Mouse (Mus musculus): ENCODE results near the gene Itga7. TPM values are rescaled to one million over a fixed set of nuclear protein-coding genes. Genes with fewer than 3 reads are reported as not detected.

The Itga7 gene
- polyA plus RNA-seq, 1 experiment, result 16.9 TPM

DNA sequence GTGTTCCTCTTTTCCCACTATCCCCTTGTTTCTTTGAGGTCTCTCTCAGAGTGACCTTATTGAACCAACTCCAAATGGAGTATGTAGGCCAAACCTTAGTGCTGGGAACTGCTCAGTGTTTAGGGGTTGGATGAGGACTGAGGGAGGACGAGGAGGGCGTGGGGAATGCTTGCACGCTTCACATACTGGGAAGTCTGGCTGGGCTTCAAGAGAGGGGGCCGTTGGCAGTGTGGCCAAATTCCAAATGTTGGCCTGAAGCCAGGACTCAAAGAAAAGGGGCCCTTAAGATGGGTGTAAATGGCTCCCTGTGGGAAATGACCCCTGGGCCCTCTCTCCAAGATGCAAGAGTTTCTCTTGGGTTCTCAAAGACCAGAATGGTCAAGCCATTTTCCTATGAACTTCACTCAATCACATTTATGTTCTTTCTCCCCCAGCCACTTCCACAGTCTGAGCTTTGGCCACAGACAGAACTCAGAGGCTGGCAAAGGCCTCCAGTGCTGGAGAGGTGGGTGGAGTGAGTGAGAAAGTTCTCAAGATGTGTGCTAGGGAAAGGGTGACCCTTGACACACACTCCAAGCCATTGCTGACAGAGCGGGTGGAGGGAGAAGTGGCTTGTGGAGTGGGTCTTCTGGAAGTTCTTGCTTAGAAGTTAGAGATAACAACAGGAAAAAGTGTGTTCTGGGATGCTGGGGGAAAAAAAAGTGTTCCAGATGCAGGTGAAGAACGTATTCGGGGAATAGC, 3.8 kb upstream of the Itga7 start:
- H3K4me1 ChIP-seq (ENCODE audit: control insufficient read depth, insufficient read depth, low read length), result peaks cover 14% of the 10 kb centered on the region; the same call in 1 of the 2 replicates
- H3K4me3 ChIP-seq (ENCODE audit: insufficient read depth, low read length), result no peak overlapping the region
- H3K27ac ChIP-seq (ENCODE audit: insufficient read depth, low read length), result no peak overlapping the region
- TF ChIP-seq POLR2A (IDR thresholded peaks at IDR 0.05; ENCODE audit: low read depth, low read length) (no peak), CTCF (IDR thresholded peaks at IDR 0.05; ENCODE audit: borderline replicate concordance, insufficient read depth, low read length) (no peak)

DNA sequence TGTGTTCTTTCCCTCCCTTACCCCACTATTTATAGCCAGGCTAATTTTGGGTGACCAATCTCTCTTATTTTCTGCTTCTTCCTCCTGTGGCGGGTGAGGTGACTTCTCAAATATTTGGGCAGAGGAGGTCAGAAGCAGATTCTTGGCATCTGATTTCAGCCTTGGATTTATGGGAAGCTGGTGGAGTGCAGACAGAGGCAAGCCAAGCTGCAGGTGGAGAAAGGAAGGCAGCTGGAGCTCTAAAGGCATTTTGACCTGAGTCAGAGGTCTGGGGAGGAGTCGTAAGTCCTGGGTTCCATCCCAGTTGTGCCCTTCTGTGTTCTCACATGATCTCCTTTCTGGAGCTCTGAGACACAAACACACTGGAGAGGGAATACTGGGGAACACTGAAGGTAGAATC, 2.2 kb upstream of the Itga7 start:
- peak overlapping the region; percentile 53 for H3K27ac ChIP-seq (ENCODE audit: insufficient read depth, low read length)
- peaks cover 18% of the 10 kb centered on the region; the same call in 1 of the 2 replicates for H3K4me1 ChIP-seq (ENCODE audit: control insufficient read depth, insufficient read depth, low read length)
- no peak overlapping the region for H3K4me3 ChIP-seq (ENCODE audit: insufficient read depth, low read length)

DNA sequence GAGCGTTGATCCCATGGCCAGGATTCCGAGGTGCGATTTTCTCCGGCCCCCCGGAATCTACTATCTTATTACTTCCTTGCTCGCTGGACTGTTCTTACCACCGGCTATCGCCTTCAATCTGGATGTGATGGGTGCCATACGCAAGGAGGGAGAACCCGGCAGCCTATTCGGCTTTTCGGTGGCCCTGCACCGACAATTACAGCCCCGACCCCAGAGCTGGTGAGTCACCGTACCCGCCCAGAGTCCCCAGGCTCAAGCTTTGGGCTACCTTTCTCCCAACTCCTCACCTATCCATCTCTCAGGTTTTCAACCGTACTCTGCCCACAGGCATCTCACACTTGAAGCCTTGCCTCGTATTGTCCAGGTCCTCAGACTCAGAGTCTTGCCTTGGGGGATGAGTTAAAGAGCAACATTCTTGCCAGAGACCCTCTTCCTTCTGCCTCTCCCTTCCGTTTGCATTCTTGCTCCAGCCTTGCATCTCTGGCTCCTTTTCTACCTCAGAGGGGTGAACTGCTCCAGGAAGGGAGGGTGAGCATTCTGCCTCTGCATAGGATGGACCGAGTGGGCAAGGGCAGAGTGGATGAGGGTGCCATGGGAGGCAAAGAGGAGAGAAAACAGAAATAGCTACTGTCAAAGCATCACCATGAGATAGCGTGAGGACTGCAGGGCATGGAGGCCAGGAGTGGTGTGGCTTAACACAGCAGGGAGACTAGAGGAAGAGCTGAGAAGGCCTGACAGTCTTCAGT, 531 bp downstream of the Itga7 start:
- Histone ChIP-seq H3K27ac (ENCODE audit: insufficient read depth, low read length) (no peak overlapping the region), H3K4me3 (ENCODE audit: insufficient read depth, low read length) (peak overlapping the region; percentile 77), H3K4me1 (ENCODE audit: control insufficient read depth, insufficient read depth, low read length) (0 out of 2 replicates have a peak, but pooled peaks cover 10% of the 10 kb centered on the region)
- no peak for TF ChIP-seq POLR2A (IDR thresholded peaks at IDR 0.05; ENCODE audit: low read depth, low read length)

More for the DNA sequence above, 2.2 kb upstream of the Itga7 start:
- TF ChIP-seq CTCF (IDR thresholded peaks at IDR 0.05; ENCODE audit: borderline replicate concordance, insufficient read depth, low read length) (no peak), POLR2A (IDR thresholded peaks at IDR 0.05; ENCODE audit: low read depth, low read length) (no peak)

DNA sequence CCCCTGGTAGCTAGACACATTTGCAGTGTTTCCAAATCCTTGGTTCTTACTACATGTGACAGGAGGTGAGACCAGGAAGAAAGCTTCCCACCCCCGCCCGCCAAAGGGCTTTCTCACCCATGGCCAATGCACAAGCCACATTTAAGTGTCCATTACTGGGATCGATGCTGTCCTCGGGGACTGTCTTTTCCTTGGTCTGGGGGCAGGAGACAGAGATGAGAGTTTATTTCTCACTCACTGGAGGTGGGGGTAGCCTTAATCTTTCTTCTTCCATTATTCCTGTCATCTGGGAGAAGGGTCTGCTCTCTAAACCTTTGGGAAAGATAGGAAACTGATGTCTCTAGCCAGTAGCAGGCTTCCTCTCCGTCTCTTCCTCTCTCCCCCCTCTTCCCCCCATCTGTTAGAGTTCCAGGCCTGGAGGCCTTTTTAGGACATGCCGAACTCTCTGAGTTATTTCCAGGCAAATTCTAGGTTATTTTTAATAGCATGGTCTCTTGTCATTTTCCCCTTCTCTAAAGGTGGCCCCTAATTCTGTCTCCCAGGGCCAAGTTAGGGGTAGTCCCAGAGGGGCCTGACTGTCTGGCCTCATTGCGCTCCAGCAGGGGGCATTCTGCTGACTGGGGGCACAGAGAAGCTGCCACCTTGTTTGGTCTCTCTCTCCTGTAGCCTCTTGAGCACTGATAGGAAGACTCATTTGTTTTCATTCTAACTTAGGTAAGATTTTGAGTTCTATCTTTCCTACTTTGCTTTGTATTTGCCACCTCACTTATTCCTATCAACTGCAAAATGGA, 1.6 kb downstream of the Itga7 start:
- Histone ChIP-seq H3K27ac (ENCODE audit: insufficient read depth, low read length) (no peak overlapping the region), H3K4me1 (ENCODE audit: control insufficient read depth, insufficient read depth, low read length) (0 out of 2 replicates have a peak, but pooled peaks cover 10% of the 10 kb centered on the region), H3K4me3 (ENCODE audit: insufficient read depth, low read length) (peak overlapping the region; percentile 0; the same call in 1 of the 2 replicates)
- TF ChIP-seq POLR2A (IDR thresholded peaks at IDR 0.05; ENCODE audit: low read depth, low read length), result no peak
- TF ChIP-seq CTCF (IDR thresholded peaks at IDR 0.05; ENCODE audit: borderline replicate concordance, insufficient read depth, low read length), result 0 out of 2 replicates have a peak, but pooled peaks have one; percentile 2

DNA sequence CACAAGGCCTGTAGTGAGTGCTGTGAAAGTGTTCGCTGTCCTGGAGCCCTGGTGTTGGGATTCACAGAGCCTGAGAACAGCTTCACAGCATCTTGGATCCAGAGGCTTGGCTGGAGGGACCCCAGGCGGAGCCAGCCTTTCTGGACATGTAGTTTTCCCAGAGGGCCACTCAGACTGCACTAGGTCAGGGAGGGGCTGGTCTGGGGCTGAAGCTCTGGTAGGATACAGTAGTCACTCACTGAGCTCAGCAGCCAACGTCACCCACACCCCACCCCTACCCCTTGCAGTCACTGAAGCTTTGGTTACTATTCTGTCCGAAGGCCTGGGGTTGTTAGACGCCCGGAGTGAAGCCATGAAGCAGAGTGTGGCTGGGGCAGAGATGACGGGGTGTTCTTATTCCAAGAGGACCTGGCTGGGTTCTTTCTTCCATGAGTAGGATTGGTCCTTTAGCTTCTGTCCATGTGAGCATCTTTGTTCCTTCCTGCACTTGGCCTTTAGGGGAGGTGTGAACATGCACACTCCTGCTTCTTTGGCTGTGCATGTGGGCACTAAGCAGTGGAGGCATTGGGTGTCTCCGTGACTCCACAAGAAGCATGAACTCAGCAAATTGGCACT, 2.3 kb downstream of the Itga7 start:
- Histone ChIP-seq H3K4me1 (ENCODE audit: control insufficient read depth, insufficient read depth, low read length) (0 out of 2 replicates have a peak, but pooled peaks cover 10% of the 10 kb centered on the region), H3K4me3 (ENCODE audit: insufficient read depth, low read length) (no peak overlapping the region), H3K27ac (ENCODE audit: insufficient read depth, low read length) (no peak overlapping the region)
- TF ChIP-seq CTCF (IDR thresholded peaks at IDR 0.05; ENCODE audit: borderline replicate concordance, insufficient read depth, low read length), result no peak
- TF ChIP-seq POLR2A (IDR thresholded peaks at IDR 0.05; ENCODE audit: low read depth, low read length), result no peak

DNA sequence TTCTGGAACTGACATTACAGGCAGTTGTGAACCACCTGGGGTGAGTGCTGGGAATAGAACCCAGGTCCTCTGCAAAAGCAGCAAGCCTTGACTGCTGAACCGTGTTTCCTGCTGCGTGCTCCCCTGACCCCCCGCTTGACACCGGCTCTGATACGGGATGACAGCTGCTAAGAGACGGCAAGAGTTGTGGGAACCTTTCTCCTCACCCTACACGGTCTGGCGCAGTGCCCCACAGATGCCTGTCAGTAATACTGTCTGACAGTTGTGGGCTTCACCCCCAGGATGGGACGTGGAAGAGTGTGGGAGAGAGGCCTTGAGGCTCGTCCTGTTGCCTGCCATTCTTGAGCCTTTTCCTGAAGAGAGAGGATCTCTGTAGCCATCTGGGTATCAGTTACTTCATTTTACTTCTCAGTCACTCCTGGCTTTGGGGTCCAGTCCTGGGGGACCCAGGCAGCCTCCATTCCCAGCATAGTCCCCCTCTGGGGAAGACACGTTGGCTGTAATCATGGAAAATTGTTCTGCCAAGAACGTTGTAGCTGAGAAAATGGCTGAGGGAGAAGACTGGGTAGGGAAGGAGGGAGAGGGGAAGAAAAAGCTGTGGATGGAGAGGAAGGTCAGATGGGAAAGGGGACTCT, 4.3 kb downstream of the Itga7 start:
- 0 out of 2 replicates have a peak, but pooled peaks cover 4% of the 10 kb centered on the region for H3K4me1 ChIP-seq (ENCODE audit: control insufficient read depth, insufficient read depth, low read length)
- TF ChIP-seq POLR2A (IDR thresholded peaks at IDR 0.05; ENCODE audit: low read depth, low read length), result no peak
- no peak for TF ChIP-seq CTCF (IDR thresholded peaks at IDR 0.05; ENCODE audit: borderline replicate concordance, insufficient read depth, low read length)
- no peak overlapping the region for H3K4me3 ChIP-seq (ENCODE audit: insufficient read depth, low read length)
- H3K27ac ChIP-seq (ENCODE audit: insufficient read depth, low read length), result no peak overlapping the region

DNA sequence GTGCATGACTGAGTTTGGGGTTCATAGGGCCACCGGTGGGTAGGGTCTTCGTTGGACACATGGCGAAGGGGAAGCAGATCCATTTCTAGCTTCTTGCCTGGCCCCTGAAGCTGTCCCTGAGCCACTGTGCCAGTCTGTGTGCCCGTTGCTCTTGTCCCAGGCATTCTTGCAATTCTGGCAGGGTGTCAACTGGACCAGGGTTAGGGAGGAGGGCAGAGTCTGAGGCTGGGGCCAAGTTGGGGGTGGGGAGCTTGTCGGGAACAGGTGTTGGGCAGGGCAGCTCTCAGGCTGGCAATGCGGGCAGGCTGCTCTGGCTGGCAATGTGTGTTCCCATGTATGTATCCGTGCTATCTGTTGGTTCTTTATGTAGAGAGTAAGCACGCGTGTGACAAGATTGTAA, 4.8 kb downstream of the Itga7 start:
- no peak for TF ChIP-seq POLR2A (IDR thresholded peaks at IDR 0.05; ENCODE audit: low read depth, low read length)
- no peak for TF ChIP-seq CTCF (IDR thresholded peaks at IDR 0.05; ENCODE audit: borderline replicate concordance, insufficient read depth, low read length)
- Histone ChIP-seq H3K27ac (ENCODE audit: insufficient read depth, low read length) (no peak overlapping the region), H3K4me3 (ENCODE audit: insufficient read depth, low read length) (no peak overlapping the region), H3K4me1 (ENCODE audit: control insufficient read depth, insufficient read depth, low read length) (0 out of 2 replicates have a peak, but pooled peaks cover 4% of the 10 kb centered on the region)

DNA sequence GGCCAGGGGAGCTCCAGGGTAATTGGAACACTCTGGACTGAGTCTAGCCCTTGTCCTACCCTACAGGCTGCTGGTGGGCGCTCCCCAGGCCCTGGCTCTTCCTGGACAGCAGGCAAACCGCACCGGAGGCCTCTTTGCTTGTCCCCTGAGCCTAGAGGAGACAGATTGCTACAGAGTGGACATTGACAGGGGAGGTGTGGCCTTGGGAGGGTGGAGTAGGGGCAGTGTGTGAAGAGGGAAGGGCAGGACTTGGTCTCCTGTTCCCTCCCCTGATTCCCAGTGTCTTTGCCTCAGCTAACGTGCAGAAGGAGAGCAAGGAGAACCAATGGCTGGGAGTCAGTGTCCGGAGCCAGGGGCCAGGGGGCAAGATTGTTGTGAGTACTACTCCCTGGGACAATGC, 5.4 kb downstream of the Itga7 start:
- TF ChIP-seq CTCF (IDR thresholded peaks at IDR 0.05; ENCODE audit: borderline replicate concordance, insufficient read depth, low read length), result no peak
- no peak for TF ChIP-seq POLR2A (IDR thresholded peaks at IDR 0.05; ENCODE audit: low read depth, low read length)
- Histone ChIP-seq H3K27ac (ENCODE audit: insufficient read depth, low read length) (no peak overlapping the region), H3K4me3 (ENCODE audit: insufficient read depth, low read length) (no peak overlapping the region), H3K4me1 (ENCODE audit: control insufficient read depth, insufficient read depth, low read length) (0 out of 2 replicates have a peak, but pooled peaks cover 4% of the 10 kb centered on the region)
